Mouse (Mus musculus) hindbrain, embryonic 10.5 days (tissue): ENCODE results near the gene Cops6. TPM values are rescaled to one million over a fixed set of nuclear protein-coding genes. Genes with fewer than 3 reads are reported as not detected.

Experiments
- DNase-seq: peaks from one replicate; pipeline ENCODE4 v3.0.0-alpha.2; 2017; ENCODE audit warnings: low spot score
- H3K27ac ChIP-seq: fragments of 300-500 bp; sonication (generic); 2 replicates; pipeline ENCODE4 v1.5.1; 2016; ENCODE audit warnings: mild to moderate bottlenecking, moderate library complexity
- H3K27me3 ChIP-seq: fragments of 300-500 bp; sonication (generic); 2 replicates; pipeline ENCODE4 v1.6.1; 2016; ENCODE audit warnings: mild to moderate bottlenecking; ENCODE audit not compliant: poor library complexity, insufficient read depth, severe bottlenecking
- H3K36me3 ChIP-seq: fragments of 300-500 bp; sonication (generic); 2 replicates; pipeline ENCODE4 v1.6.1; 2016; ENCODE audit warnings: mild to moderate bottlenecking, moderate library complexity
- H3K4me1 ChIP-seq: fragments of 300-500 bp; sonication (generic); replicated peaks from 2 replicates; pipeline ENCODE4 v1.6.1; 2016; ENCODE audit warnings: mild to moderate bottlenecking
- H3K4me3 ChIP-seq: fragments of 300-500 bp; sonication (generic); 2 replicates; pipeline ENCODE4 v1.5.1; 2016; ENCODE audit warnings: mild to moderate bottlenecking, moderate library complexity
- H3K9me3 ChIP-seq: fragments of 300-500 bp; sonication (generic); 2 replicates; pipeline ENCODE4 v1.6.1; 2016; ENCODE audit warnings: mild to moderate bottlenecking, moderate library complexity
- WGBS: fragments of 180-500 bp; shearing (Covaris S2); methylation state at CpG from one replicate; pipeline ENCODE4 v1.1.7; 2016; 5-methylcytosine and 5-hydroxymethylcytosine counted together
- microRNA counts: library from miRNA; unstranded; fragments of <30 nt; microRNA quantifications from one replicate; lab custom pipeline; 2017
- polyA plus RNA-seq: library from polyadenylated mRNA; unstranded; fragments of >200 nt; fragmentation: Nextera tagmentation; extraction: Ambion mirVana; gene quantifications from 2 replicates; pipeline ENCODE4 v1.2.1, GENCODE M21; 2016

Gene Cops6
- polyA plus RNA-seq, 1 experiment from 2014 or later, result 372 TPM

DNA sequence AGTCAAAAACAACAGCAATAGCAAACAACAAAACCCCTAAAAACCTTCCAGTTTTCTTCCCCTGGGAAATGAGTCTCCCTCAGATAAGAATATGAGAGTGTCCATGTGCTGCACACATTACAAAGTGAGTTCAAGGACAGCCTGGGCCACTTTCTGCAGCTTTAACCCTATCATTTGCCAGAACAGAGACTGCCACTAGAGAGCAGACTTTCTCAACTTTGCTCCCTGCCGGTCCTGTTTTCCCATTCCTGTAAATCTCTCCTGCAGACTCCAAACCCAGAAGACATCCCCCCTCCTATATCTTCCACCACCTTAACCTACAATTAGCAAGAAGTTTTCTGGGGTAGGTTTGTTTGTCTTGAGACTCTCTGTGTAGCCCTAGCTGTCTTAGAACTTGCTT lies 38.7 kb downstream of the Cops6 start:
- no peaks in the 10 kb centered on the region for H3K27me3 ChIP-seq
- no peak for DNase-seq
- peaks cover 6% of the 10 kb centered on the region for H3K9me3 ChIP-seq

DNA sequence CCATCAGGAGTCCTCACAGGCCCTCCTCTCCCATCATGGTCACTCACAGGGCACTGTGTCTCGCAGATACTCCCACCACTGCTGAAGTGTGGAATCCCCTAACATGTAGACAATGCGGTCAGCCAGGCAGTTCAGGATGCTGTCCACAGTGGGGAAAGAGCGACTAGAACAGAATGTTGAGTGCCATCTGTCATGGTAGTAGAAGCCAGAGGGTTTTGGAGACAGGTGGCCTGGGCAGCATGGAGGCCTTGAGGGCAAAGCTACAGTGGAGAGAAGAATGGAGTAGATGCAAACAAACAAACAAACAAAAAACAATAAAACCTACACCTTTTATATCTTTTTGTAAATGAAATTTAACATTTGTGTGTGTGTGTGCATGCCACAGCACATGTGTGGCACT lies 41.2 kb downstream of the Cops6 start:
- H3K4me3 ChIP-seq, result no peak overlapping the region
- H3K27me3 ChIP-seq, result no peaks in the 10 kb centered on the region
- 88% methylated on average over 3 of the region's 3 CpGs for WGBS
- no peak overlapping the region for H3K27ac ChIP-seq
- peaks cover 13% of the 10 kb centered on the region for H3K9me3 ChIP-seq
- no peak for DNase-seq
- no peaks in the 10 kb centered on the region for H3K4me1 ChIP-seq
- no peaks in the 10 kb centered on the region for H3K36me3 ChIP-seq

More for the DNA sequence above, 38.7 kb downstream of the Cops6 start:
- Histone ChIP-seq H3K4me1 (peaks cover 10% of the 10 kb centered on the region; the same call in 1 of the 2 replicates), H3K36me3 (no peaks in the 10 kb centered on the region), H3K27ac (no peak overlapping the region), H3K4me3 (no peak overlapping the region)
- WGBS, result 13% methylated on average over 1 of the region's 1 CpGs

DNA sequence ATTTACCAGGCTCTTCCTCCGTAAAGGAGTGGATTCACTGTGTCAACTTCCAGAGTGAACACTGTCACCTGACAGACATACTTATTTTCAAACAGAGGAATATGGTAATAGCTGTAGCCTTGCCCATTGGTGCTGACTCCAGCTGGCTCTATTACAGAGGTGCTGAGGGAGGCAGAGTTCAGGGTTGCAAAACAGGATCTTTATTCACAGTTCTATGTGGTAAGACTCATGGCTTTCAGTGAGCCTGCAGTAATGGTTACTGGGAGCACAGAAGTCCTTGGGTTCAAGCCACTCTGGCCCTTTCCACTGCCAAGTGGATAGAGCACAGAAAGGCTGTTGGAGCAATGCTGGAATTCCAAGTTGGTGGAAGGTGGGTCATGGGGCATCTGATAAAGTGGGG lies 46.4 kb downstream of the Cops6 start:
- H3K4me3 ChIP-seq, result no peak overlapping the region
- H3K27me3 ChIP-seq, result no peaks in the 10 kb centered on the region
- peaks cover 16% of the 10 kb centered on the region for H3K9me3 ChIP-seq
- no peak for DNase-seq
- no peaks in the 10 kb centered on the region for H3K4me1 ChIP-seq
- no peaks in the 10 kb centered on the region for H3K36me3 ChIP-seq
- 88% methylated on average over 1 of the region's 1 CpGs for WGBS
- no peak overlapping the region for H3K27ac ChIP-seq

DNA sequence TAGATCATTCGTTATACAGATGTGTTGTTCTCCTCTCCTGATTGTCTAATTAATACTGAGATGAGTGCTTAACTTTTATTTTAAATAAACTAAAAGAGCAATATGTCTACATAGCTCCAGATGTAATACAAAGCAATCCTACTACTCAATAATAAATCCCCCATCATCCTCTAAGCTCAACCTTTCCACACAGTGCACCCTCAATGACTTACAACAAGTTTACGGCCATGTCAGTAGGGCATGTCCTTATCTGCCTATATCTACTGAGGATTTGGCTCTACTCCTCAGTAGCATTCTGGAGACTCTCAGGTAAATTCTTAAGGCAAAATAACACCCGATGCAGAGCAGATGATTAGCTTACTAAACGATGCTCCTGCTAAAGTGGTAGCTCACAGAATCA lies 47.0 kb downstream of the Cops6 start:
- WGBS, result 89% methylated on average over 4 of the region's 4 CpGs
- no peak for DNase-seq
- Histone ChIP-seq H3K4me1 (no peaks in the 10 kb centered on the region), H3K27me3 (no peaks in the 10 kb centered on the region), H3K27ac (no peak overlapping the region), H3K9me3 (peaks cover 19% of the 10 kb centered on the region), H3K4me3 (no peak overlapping the region), H3K36me3 (no peaks in the 10 kb centered on the region)

MicroRNA genes within 50 kb of the gene (microRNA counts, 519-probe panel; counts per million panel counts)
- microRNA mmu-miR-106b (lab: Ali Mortazavi, UCI) (4,299 counts per million, percentile 90 among the panel's probes with 10 or more counts), microRNA mmu-miR-25 (lab: Ali Mortazavi, UCI) (6,653 counts per million, percentile 99 among the panel's probes with 10 or more counts), microRNA mmu-miR-93 (lab: Ali Mortazavi, UCI) (5,094 counts per million, percentile 95 among the panel's probes with 10 or more counts)

Other genes with a start within 250 kb of the Cops6 start
- gene Cyp3a13, start 239.5 kb upstream of the Cops6 start, polyA plus RNA-seq, result not detected in 2 replicates
- 0.10 and 0.30 TPM in 2 replicates for gene Gjc3, start 198.0 kb upstream of the Cops6 start, polyA plus RNA-seq
- not detected in 2 replicates for gene Azgp1, start 179.6 kb upstream of the Cops6 start, polyA plus RNA-seq
- gene Smok3a, start 139.8 kb upstream of the Cops6 start, polyA plus RNA-seq, result not detected in 2 replicates
- gene Smok3b, start 139.6 kb upstream of the Cops6 start, polyA plus RNA-seq, result not detected in 2 replicates
- gene Smok3c, start 107.9 kb upstream of the Cops6 start, polyA plus RNA-seq, result not detected in 2 replicates
- 24.5 and 26.3 TPM in 2 replicates for gene Zkscan1, start 76.0 kb upstream of the Cops6 start, polyA plus RNA-seq
- gene Zscan21, start 44.2 kb upstream of the Cops6 start, polyA plus RNA-seq, result 105 and 109 TPM in 2 replicates
- 38.9 and 42.4 TPM in 2 replicates for gene Zfp113, start 5.3 kb upstream of the Cops6 start, polyA plus RNA-seq
- gene Ap4m1, start 10.9 kb downstream of the Cops6 start, polyA plus RNA-seq, result 26.2 and 29.7 TPM in 2 replicates
- gene Mcm7, start 11.4 kb downstream of the Cops6 start, polyA plus RNA-seq, result 324 and 361 TPM in 2 replicates
- 128 and 136 TPM in 2 replicates for gene Taf6, start 26.4 kb downstream of the Cops6 start, polyA plus RNA-seq
- gene Cnpy4, start 26.4 kb downstream of the Cops6 start, polyA plus RNA-seq, result 50.7 and 52.2 TPM in 2 replicates
- 8.8 and 11.8 TPM in 2 replicates for gene Mblac1, start 33.2 kb downstream of the Cops6 start, polyA plus RNA-seq
- not detected in 2 replicates for gene Nxpe5, start 64.8 kb downstream of the Cops6 start, polyA plus RNA-seq
- 49.5 and 63.6 TPM in 2 replicates for gene Lamtor4, start 94.4 kb downstream of the Cops6 start, polyA plus RNA-seq
- 6.3 and 10.1 TPM in 2 replicates for gene BC037034, start 103.0 kb downstream of the Cops6 start, polyA plus RNA-seq
- 7.9 and 8.5 TPM in 2 replicates for gene Gal3st4, start 111.8 kb downstream of the Cops6 start, polyA plus RNA-seq
- 0.13 and 0.26 TPM in 2 replicates for gene Gm43720, start 118.9 kb downstream of the Cops6 start, polyA plus RNA-seq
- 48.0 and 95.4 TPM in 2 replicates for gene Gpc2, start 118.9 kb downstream of the Cops6 start, polyA plus RNA-seq
- gene Stag3, start 119.2 kb downstream of the Cops6 start, polyA plus RNA-seq, result 3.4 and 3.9 TPM in 2 replicates
- gene Pvrig, start 180.9 kb downstream of the Cops6 start, polyA plus RNA-seq, result 0.14 TPM in 1 of 2 replicates, not detected in the other